Mouse (Mus musculus) liver, embryonic 13.5 days (tissue): ENCODE measurements around the gene Dhrs7c. TPM values are rescaled to one million over a fixed set of nuclear protein-coding genes. Genes with fewer than 3 reads are reported as not detected.

Source experiments
- ATAC-seq: fragments of 200-750 bp; cut with Nextera tagmentation; 2 replicates; pipeline ENCODE4 v1.8.0; 2017; ENCODE audit warnings: low read depth, mild to moderate bottlenecking, moderate number of reproducible peaks, moderate library complexity
- DNase-seq: peaks from one replicate; pipeline ENCODE4 v3.0.0; 2022
- H3K27ac ChIP-seq: fragments of 300-500 bp; sonication (generic); 2 replicates; pipeline ENCODE4 v1.5.1; 2015; ENCODE audit warnings: moderate library complexity, mild to moderate bottlenecking, inconsistent platforms
- H3K27me3 ChIP-seq: fragments of 300-500 bp; sonication (generic); 2 replicates; pipeline ENCODE4 v1.6.1; 2015; ENCODE audit warnings: mild to moderate bottlenecking, inconsistent platforms
- H3K36me3 ChIP-seq: fragments of 300-500 bp; sonication (generic); 2 replicates; pipeline ENCODE4 v1.6.1; 2015; ENCODE audit warnings: mild to moderate bottlenecking, inconsistent platforms
- H3K4me1 ChIP-seq: fragments of 300-500 bp; sonication (generic); replicated peaks from 2 replicates; pipeline ENCODE4 v1.6.1; 2015; ENCODE audit warnings: inconsistent platforms
- H3K4me2 ChIP-seq: fragments of 300-500 bp; sonication (generic); 2 replicates; pipeline ENCODE4 v1.6.1; 2015; ENCODE audit warnings: inconsistent platforms, mild to moderate bottlenecking, moderate library complexity
- H3K4me3 ChIP-seq: fragments of 300-500 bp; sonication (generic); replicated peaks from 2 replicates; pipeline ENCODE4 v1.5.1; 2015; ENCODE audit warnings: mild to moderate bottlenecking, inconsistent platforms
- H3K9ac ChIP-seq: fragments of 300-500 bp; sonication (generic); 2 replicates; pipeline ENCODE4 v1.6.1; 2015; ENCODE audit warnings: mild to moderate bottlenecking, inconsistent platforms
- H3K9me3 ChIP-seq: fragments of 300-500 bp; sonication (generic); replicated peaks from 2 replicates; pipeline ENCODE4 v1.6.1; 2016; ENCODE audit warnings: inconsistent platforms
- WGBS: fragments of 180-500 bp; shearing (Covaris S2); methylation state at CpG from one replicate; pipeline ENCODE4 v1.1.7; 2015; ENCODE audit not compliant: insufficient replicate concordance; 5-methylcytosine and 5-hydroxymethylcytosine counted together
- polyA plus RNA-seq: library from polyadenylated mRNA; unstranded; fragments of >200 nt; fragmentation: Nextera tagmentation; extraction: Ambion mirVana; gene quantifications from 2 replicates; pipeline ENCODE4 v1.2.1, GENCODE M21; 2015

Dhrs7c gene
- polyA plus RNA-seq, 1 experiment from 2014 or later = not detected

DNA sequence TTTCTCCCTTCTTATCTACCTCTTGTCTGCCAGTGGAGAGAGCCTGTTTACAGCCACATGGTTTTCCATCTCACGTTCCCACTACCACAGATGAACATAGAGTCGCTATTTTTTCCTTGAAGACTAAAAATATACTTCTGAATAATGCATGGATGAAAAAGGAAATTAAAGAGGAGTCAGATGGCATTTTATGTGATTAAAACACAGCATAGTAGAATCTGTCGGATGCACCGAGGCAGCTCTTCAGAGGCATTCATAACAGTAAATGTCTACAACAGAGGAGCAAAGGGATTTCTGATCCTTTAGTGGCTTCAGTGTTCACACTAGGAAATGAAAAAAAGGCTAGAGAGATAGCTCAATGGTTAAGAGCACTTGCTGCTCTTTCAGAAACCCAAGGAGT, 47.2 kb downstream of the Dhrs7c start:
- no peak overlapping the region for H3K9ac ChIP-seq
- no peak overlapping the region for H3K4me2 ChIP-seq
- H3K36me3 ChIP-seq = no peaks in the 10 kb centered on the region
- 60% methylated on average over 4 of the region's 4 CpGs for WGBS
- no peak overlapping the region for H3K27ac ChIP-seq
- no peak overlapping the region for H3K4me3 ChIP-seq
- no peaks in the 10 kb centered on the region for H3K27me3 ChIP-seq
- ATAC-seq (no peak), DNase-seq (no peak)
- H3K4me1 ChIP-seq = no peaks in the 10 kb centered on the region
- H3K9me3 ChIP-seq = no peaks in the 10 kb centered on the region

- H3K4me3 ChIP-seq = no peak overlapping the region
Observed at GRCm38 (mm10) chr11:67851770-67852169, 53.8 kb downstream of the Dhrs7c start.

DNA sequence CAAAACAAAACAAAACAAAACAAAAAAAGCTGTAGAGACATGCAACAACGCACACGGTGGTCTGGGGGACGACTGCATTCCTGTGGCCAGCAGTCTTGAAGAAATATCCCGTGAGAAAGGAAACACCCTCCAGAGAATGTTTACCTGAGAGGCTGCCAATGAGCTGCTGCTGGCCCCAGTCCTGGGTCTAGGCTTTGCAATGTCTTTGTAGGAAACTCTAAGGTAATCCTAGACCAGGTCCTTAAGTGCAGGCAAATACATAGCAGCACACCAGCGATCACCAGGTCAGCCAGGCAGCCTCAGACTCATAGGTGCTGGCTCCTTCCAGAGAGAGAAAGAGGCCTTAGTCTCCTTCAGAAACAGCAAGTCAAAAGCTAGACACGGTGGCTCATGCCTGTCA, 56.0 kb downstream of the Dhrs7c start:
- Histone ChIP-seq H3K27me3 (no peaks in the 10 kb centered on the region), H3K4me3 (no peak overlapping the region), H3K4me2 (no peak overlapping the region), H3K4me1 (no peaks in the 10 kb centered on the region), H3K27ac (no peak overlapping the region), H3K9me3 (no peaks in the 10 kb centered on the region), H3K36me3 (no peaks in the 10 kb centered on the region), H3K9ac (no peak overlapping the region)
- 36% methylated on average over 6 of the region's 6 CpGs for WGBS
- no peak for ATAC-seq
- DNase-seq = no peak

More at GRCm38 (mm10) chr11:67851770-67852169, 53.8 kb downstream of the Dhrs7c start:
- DNase-seq = no peak
- H3K27me3 ChIP-seq = no peaks in the 10 kb centered on the region
- no peak overlapping the region for H3K9ac ChIP-seq
- no peaks in the 10 kb centered on the region for H3K36me3 ChIP-seq
- H3K4me1 ChIP-seq = no peaks in the 10 kb centered on the region
- no peaks in the 10 kb centered on the region for H3K9me3 ChIP-seq
- no peak for ATAC-seq
- H3K4me2 ChIP-seq = no peak overlapping the region
- no peak overlapping the region for H3K27ac ChIP-seq
- WGBS = 58% methylated on average over 5 of the region's 5 CpGs

DNA sequence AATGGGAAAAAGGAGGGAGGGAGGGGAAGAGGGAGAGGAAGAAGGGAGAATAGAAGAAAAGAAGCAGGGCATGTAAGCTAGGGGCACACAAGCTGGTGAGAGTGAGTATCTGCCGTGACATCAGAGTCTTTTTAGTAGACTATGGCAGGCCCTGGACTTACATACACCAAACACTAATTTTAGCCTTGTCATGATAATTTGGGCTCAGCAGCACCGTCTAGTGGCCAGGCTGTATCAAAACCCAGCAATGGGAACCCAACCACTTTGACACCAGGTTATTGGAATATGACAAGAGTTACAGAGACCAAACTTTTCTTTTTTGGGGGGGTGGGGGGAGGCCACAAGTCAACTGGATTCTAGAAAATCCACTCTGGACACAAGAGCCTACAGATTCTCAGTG, 57.0 kb downstream of the Dhrs7c start:
- H3K27ac ChIP-seq = no peak overlapping the region
- H3K9me3 ChIP-seq = no peaks in the 10 kb centered on the region
- ATAC-seq = no peak
- 17% methylated on average over 2 of the region's 2 CpGs for WGBS
- H3K9ac ChIP-seq = no peak overlapping the region
- no peak overlapping the region for H3K4me3 ChIP-seq
- H3K4me1 ChIP-seq = no peaks in the 10 kb centered on the region
- H3K36me3 ChIP-seq = no peaks in the 10 kb centered on the region
- H3K27me3 ChIP-seq = no peaks in the 10 kb centered on the region
- H3K4me2 ChIP-seq = no peak overlapping the region
- no peak for DNase-seq

DNA sequence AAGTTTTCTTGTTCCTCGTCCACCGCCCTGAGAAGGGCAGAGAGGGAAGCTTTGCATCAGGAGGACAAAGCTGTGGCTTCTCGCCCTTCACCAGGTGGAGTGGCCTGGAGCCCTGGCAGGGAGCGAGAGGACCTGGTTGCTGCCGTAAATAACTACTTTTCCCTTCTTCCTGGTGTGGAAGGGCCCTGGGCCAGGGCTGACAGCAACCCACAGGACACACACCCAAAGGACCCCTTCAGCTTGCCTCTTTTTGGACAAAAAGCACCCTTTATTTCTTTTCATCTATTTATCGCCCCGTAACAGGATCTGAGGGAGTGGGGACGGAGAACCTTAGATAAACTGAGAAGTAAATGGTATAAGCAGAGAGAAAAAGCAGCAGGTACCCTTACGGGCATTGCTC, 60.5 kb downstream of the Dhrs7c start:
- no peak overlapping the region for H3K4me3 ChIP-seq
- H3K27ac ChIP-seq = no peak overlapping the region
- no peak for DNase-seq
- no peaks in the 10 kb centered on the region for H3K4me1 ChIP-seq
- H3K9ac ChIP-seq = no peak overlapping the region
- ATAC-seq = no peak
- H3K9me3 ChIP-seq = no peaks in the 10 kb centered on the region
- WGBS = 73% methylated on average over 9 of the region's 9 CpGs
- no peak overlapping the region for H3K4me2 ChIP-seq
- no peaks in the 10 kb centered on the region for H3K27me3 ChIP-seq
- no peaks in the 10 kb centered on the region for H3K36me3 ChIP-seq

DNA sequence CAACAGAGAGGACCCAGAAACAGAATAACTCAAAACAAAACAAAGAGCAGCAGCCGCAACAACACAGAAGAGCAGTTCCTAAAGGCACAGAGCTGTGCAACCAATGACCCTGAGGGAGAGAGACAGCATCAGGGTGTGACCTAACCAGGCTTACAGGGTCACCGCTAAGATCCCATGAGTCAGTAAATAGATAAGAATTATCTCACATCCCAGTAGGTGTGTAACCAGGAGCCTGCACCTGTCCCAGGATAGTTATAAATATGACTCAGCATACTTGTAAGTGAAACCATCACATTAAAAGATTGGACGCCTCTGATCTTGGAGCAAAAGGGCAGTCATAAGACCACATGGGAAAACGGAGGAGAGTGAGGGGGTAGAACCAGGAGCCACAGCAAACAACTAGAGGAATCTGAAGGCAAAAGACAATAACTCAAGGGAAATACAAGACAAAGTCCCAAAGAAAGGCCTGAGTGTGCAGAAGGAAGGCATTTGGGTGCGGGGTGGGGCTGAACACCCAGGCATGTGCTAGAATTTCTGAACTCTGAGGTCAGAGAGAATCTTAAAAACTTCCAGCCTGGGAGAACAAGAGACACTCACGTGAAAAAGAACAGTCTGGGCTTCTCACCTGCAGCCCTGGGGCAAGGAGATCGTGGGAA, 62.9 kb downstream of the Dhrs7c start:
- WGBS = 38% methylated on average over 7 of the region's 7 CpGs
- ATAC-seq (no peak), DNase-seq (no peak)
- Histone ChIP-seq H3K4me3 (no peak overlapping the region), H3K9me3 (no peaks in the 10 kb centered on the region), H3K36me3 (no peaks in the 10 kb centered on the region), H3K4me1 (no peaks in the 10 kb centered on the region), H3K4me2 (no peak overlapping the region), H3K9ac (no peak overlapping the region), H3K27ac (no peak overlapping the region), H3K27me3 (no peaks in the 10 kb centered on the region)

GRCm38 (mm10) chr11:67861399-67861838, 63.4 kb downstream of the Dhrs7c start:
- H3K9ac ChIP-seq = no peak overlapping the region
- ATAC-seq (no peak), DNase-seq (no peak)
- H3K4me2 ChIP-seq = no peak overlapping the region
- no peak overlapping the region for H3K4me3 ChIP-seq
- WGBS = 10% methylated on average over 7 of the region's 7 CpGs
- H3K36me3 ChIP-seq = no peaks in the 10 kb centered on the region
- H3K27ac ChIP-seq = no peak overlapping the region
- no peaks in the 10 kb centered on the region for H3K9me3 ChIP-seq
- no peaks in the 10 kb centered on the region for H3K4me1 ChIP-seq
- no peaks in the 10 kb centered on the region for H3K27me3 ChIP-seq

GRCm38 (mm10) chr11:67865100-67865499, 67.1 kb downstream of the Dhrs7c start:
- Histone ChIP-seq H3K4me3 (no peak overlapping the region), H3K27ac (no peak overlapping the region), H3K9ac (no peak overlapping the region), H3K4me2 (no peak overlapping the region), H3K4me1 (no peaks in the 10 kb centered on the region), H3K36me3 (no peaks in the 10 kb centered on the region), H3K9me3 (no peaks in the 10 kb centered on the region), H3K27me3 (no peaks in the 10 kb centered on the region)
- ATAC-seq (no peak), DNase-seq (no peak)
- 64% methylated on average over 5 of the region's 5 CpGs for WGBS

Other genes starting within 250 kb of the Dhrs7c start
- gene Rcvrn, start 102.9 kb upstream of the Dhrs7c start, polyA plus RNA-seq = not detected in 2 replicates
- 0.12 and 0.15 TPM in 2 replicates for gene Glp2r, start 27.0 kb upstream of the Dhrs7c start, polyA plus RNA-seq
- gene Gsg1l2, start 23.6 kb upstream of the Dhrs7c start, polyA plus RNA-seq = not detected in 2 replicates
- 0.02 TPM in 1 of 2 replicates, not detected in the other for gene Usp43, start 124.0 kb downstream of the Dhrs7c start, polyA plus RNA-seq
- not detected in 2 replicates for gene Cfap52, start 167.5 kb downstream of the Dhrs7c start, polyA plus RNA-seq
- 23.4 and 32.5 TPM in 2 replicates for gene Stx8, start 168.0 kb downstream of the Dhrs7c start, polyA plus RNA-seq